Mouse (Mus musculus) embryonic facial prominence, embryonic 11.5 days (tissue): ENCODE data around the gene Fhl1. TPM values are rescaled to one million over a fixed set of nuclear protein-coding genes. Genes with fewer than 3 reads are reported as not detected.

Experiments
- ATAC-seq: fragments of 200-750 bp; cut with Nextera tagmentation; replicated peaks from 2 replicates; pipeline ENCODE4 v1.8.0; 2017; ENCODE audit warnings: low read depth; ENCODE audit not compliant: insufficient number of reproducible peaks, low FRiP score, low TSS enrichment
- DNase-seq: peaks from one replicate; pipeline ENCODE4 v3.0.0-alpha.2; 2015; ENCODE audit warnings: low spot score
- H3K27ac ChIP-seq: fragments of 300-500 bp; sonication (generic); replicated peaks from 2 replicates; pipeline ENCODE4 v1.5.1; 2014; ENCODE audit warnings: mild to moderate bottlenecking, low read depth, low read length, control low read depth
- H3K27me3 ChIP-seq: fragments of 300-500 bp; sonication (generic); 2 replicates; pipeline ENCODE4 v1.6.1; 2014; ENCODE audit warnings: mild to moderate bottlenecking, low read length, moderate library complexity, mixed read lengths; ENCODE audit not compliant: control insufficient read depth, insufficient read depth
- H3K36me3 ChIP-seq: fragments of 300-500 bp; sonication (generic); replicated peaks from 2 replicates; pipeline ENCODE4 v1.6.1; 2014; ENCODE audit warnings: low read depth, mild to moderate bottlenecking, low read length, moderate library complexity, mixed read lengths; ENCODE audit not compliant: control insufficient read depth, insufficient read depth
- H3K4me1 ChIP-seq: fragments of 300-500 bp; sonication (generic); 2 replicates; pipeline ENCODE4 v1.6.1; 2014; ENCODE audit warnings: low read length, mixed read lengths; ENCODE audit not compliant: control insufficient read depth, insufficient read depth
- H3K4me2 ChIP-seq: fragments of 300-500 bp; sonication (generic); 2 replicates; pipeline ENCODE4 v1.6.1; 2014; ENCODE audit warnings: low read depth, mild to moderate bottlenecking, control low read depth, low read length, moderate library complexity
- H3K4me3 ChIP-seq: fragments of 300-500 bp; sonication (generic); 2 replicates; pipeline ENCODE4 v1.5.1; 2014; ENCODE audit warnings: low read depth, low read length, control low read depth
- H3K9ac ChIP-seq: fragments of 300-500 bp; sonication (generic); replicated peaks from 2 replicates; pipeline ENCODE4 v1.6.1; 2014; ENCODE audit warnings: mild to moderate bottlenecking, control low read depth, low read length
- H3K9me3 ChIP-seq: fragments of 300-500 bp; sonication (generic); replicated peaks from 2 replicates; pipeline ENCODE4 v1.6.1; 2016; ENCODE audit warnings: mild to moderate bottlenecking, low read length, inconsistent platforms, mixed read lengths; ENCODE audit not compliant: control insufficient read depth
- WGBS: fragments of 180-500 bp; shearing (Covaris S2); extraction: QIAGEN DNeasy Blood & Tissue Kit; methylation state at CpG from one replicate; pipeline ENCODE4 v1.1.7; 2014; 5-methylcytosine and 5-hydroxymethylcytosine counted together
- polyA plus RNA-seq: library from polyadenylated mRNA; unstranded; fragments of >200 nt; fragmentation: Nextera tagmentation; extraction: Ambion mirVana; gene quantifications from 2 replicates; pipeline ENCODE4 v1.2.1, GENCODE M21; 2014

The Fhl1 gene
- polyA plus RNA-seq, 1 experiment from 2014 or later, result 50.9 TPM

DNA sequence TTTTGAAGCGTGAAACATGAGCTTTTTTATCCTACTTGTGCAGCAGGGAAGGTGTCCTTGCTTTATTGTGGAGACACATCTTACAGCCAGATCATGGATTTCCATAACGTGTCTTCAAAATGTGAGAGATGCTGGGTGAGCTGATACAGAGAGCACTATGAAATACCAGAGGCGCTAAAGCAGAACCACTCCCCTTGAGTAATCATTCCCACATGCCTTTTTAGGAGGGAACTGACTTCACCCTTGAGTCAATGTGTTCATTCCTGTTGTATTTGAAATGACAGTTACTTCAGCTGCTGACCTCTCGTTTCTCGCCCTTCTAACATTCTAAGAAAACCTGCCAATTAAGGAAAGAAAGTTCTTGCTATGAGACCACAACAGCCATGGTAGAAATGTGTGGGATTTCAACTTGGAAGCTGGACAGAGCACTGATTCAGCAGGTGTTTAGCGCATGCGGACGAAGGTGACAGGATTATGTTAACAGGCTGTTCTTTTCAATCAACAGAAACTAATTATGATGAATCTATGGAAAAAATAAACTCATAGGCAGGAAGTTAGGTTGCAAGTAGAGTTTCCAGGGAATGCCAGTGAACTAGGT, 27.5 kb upstream of the Fhl1 start:
- Histone ChIP-seq H3K4me3 (no peak overlapping the region), H3K27me3 (no peaks in the 10 kb centered on the region), H3K9me3 (no peaks in the 10 kb centered on the region), H3K4me2 (no peak overlapping the region), H3K36me3 (no peaks in the 10 kb centered on the region), H3K4me1 (no peaks in the 10 kb centered on the region), H3K27ac (no peak overlapping the region), H3K9ac (no peak overlapping the region)
- DNase-seq, result peak; percentile 9
- WGBS, result 66% methylated on average over 8 of the region's 8 CpGs
- ATAC-seq, result no peak

DNA sequence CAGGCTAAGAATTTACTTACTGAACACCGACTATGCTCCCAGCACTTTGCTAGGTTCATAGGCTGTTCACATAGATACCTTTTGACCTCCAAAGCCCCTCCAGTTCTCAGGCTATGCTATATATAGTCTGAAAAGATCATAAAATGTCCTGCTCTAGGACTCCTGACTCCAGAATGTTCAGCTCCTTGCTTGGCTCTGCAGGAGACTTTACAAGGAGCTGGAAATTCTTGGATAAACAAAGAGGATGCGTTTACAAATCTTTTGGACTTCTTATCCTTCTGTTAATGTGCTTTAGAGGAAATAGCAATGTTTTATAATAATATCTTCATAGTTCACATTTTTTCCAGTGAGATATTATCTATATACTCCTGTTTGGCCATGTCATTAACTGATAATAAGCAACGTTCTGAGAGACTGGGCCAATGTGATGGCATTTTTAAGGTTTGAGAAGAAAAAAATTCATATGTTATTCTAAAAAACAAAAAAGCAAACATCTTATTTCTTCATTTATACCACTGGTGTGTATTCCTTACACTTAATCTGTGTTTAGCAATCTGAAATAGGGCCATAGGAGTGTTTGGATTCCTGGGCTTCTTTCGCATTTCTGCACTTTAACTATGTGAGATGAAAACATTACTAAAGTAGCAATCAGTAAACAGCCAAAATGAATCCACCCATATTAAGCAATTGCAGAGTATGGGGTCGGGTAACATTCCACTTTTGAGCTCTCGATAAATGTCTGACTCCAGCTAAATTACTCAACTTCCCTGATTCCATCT, 22.8 kb upstream of the Fhl1 start:
- no peaks in the 10 kb centered on the region for H3K4me1 ChIP-seq
- no peak overlapping the region for H3K4me3 ChIP-seq
- no peak overlapping the region for H3K27ac ChIP-seq
- no peaks in the 10 kb centered on the region for H3K9me3 ChIP-seq
- no peak overlapping the region for H3K4me2 ChIP-seq
- 83% methylated on average over 6 of the region's 6 CpGs for WGBS
- H3K9ac ChIP-seq, result no peak overlapping the region
- ATAC-seq (no peak), DNase-seq (no peak)
- H3K27me3 ChIP-seq, result no peaks in the 10 kb centered on the region
- H3K36me3 ChIP-seq, result no peaks in the 10 kb centered on the region

DNA sequence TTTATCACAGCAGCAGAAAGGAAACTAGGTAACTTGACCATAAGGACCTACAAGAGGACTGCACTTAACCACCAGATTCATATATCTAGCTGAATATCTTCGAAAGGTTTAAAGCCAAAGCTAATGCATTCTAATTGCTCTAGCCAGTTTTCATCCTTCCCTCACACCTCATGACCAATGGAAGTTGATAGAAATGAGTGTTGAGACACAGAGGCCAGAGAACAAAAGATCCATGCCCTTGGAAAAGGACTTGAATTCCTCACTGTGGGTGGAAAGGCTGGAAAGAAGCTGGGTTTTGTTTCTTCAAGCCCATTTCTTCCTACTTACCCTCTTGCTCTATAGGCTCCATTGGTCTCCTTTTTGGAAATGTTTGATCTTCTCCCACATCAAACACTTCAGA, 21.1 kb upstream of the Fhl1 start:
- WGBS, result 81% methylated on average over 1 of the region's 1 CpGs
- no peaks in the 10 kb centered on the region for H3K36me3 ChIP-seq
- DNase-seq (no peak), ATAC-seq (no peak)
- no peak overlapping the region for H3K9ac ChIP-seq
- H3K4me1 ChIP-seq, result no peaks in the 10 kb centered on the region
- no peaks in the 10 kb centered on the region for H3K27me3 ChIP-seq
- H3K9me3 ChIP-seq, result no peaks in the 10 kb centered on the region
- no peak overlapping the region for H3K4me3 ChIP-seq
- H3K27ac ChIP-seq, result no peak overlapping the region
- H3K4me2 ChIP-seq, result no peak overlapping the region

DNA sequence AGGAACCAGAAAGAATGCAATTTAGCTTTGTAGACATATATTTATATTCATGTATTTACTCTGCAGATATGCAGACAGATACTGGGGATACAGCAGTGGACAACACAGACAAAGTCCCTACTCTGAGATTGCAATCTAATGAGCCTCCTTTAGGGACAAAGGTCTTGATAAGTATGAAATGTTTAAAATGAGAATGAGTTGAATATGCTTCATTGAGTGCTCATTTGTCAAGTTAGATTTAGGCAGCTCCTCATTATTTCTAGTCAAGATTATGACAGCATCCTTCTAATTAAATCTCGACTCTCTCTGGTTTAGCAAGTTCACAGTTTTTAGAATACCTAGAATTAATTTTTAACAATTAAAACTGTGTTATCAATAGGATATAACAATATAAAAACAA, 18.9 kb upstream of the Fhl1 start:
- Histone ChIP-seq H3K4me3 (no peak overlapping the region), H3K27me3 (no peaks in the 10 kb centered on the region), H3K9me3 (no peaks in the 10 kb centered on the region), H3K4me1 (no peaks in the 10 kb centered on the region), H3K27ac (no peak overlapping the region), H3K36me3 (no peaks in the 10 kb centered on the region), H3K4me2 (no peak overlapping the region), H3K9ac (no peak overlapping the region)
- WGBS, result 79% methylated on average over 1 of the region's 1 CpGs
- ATAC-seq (no peak), DNase-seq (no peak)

DNA sequence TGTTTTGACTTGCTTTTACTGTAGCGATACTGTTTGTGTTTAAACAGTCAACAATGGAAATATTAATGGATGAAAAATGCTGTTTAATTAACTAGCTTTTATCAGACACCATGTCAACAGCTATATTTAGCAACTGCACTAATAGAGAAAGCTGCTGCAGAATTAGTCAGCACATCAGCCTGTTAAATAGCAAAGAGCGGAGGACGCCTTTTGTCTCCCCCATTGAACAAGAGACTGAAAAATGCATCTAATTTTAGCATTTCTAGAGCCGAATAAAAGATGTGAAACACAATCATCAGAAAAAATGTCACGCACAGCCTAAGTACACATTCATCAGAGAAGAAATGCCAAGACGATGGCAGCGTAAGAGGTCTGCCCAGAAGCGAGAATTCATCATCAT, 9.0 kb upstream of the Fhl1 start:
- Histone ChIP-seq H3K9me3 (no peaks in the 10 kb centered on the region), H3K36me3 (no peaks in the 10 kb centered on the region), H3K9ac (no peak overlapping the region), H3K4me3 (no peak overlapping the region), H3K27me3 (no peaks in the 10 kb centered on the region), H3K27ac (no peak overlapping the region), H3K4me2 (no peak overlapping the region), H3K4me1 (no peaks in the 10 kb centered on the region)
- WGBS, result 84% methylated on average over 8 of the region's 8 CpGs
- ATAC-seq, result no peak
- no peak for DNase-seq

DNA sequence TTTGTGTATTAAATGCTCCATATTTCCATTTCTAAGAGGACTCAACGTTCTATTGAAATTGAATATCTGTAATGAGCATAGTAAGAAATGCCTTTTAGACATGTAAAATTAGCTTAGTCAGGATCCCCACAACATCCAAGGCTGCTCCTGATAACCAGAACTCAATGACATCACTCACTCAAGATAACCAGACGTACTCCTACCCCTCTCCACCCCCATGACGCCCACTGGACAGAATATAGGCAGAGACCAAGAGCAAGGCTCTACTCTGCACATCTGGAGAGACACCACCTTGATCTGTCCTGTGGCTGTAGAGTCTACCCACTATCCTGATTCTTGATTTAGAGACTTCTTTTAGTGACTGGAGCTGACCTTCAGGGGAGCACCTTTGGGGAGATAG, 3.1 kb upstream of the Fhl1 start:
- Histone ChIP-seq H3K36me3 (no peaks in the 10 kb centered on the region), H3K9ac (no peak overlapping the region), H3K9me3 (no peaks in the 10 kb centered on the region), H3K4me2 (no peak overlapping the region), H3K27ac (no peak overlapping the region), H3K4me3 (no peak overlapping the region), H3K4me1 (no peaks in the 10 kb centered on the region), H3K27me3 (no peaks in the 10 kb centered on the region)
- 66% methylated on average over 3 of the region's 3 CpGs for WGBS
- DNase-seq, result no peak
- ATAC-seq, result no peak

DNA sequence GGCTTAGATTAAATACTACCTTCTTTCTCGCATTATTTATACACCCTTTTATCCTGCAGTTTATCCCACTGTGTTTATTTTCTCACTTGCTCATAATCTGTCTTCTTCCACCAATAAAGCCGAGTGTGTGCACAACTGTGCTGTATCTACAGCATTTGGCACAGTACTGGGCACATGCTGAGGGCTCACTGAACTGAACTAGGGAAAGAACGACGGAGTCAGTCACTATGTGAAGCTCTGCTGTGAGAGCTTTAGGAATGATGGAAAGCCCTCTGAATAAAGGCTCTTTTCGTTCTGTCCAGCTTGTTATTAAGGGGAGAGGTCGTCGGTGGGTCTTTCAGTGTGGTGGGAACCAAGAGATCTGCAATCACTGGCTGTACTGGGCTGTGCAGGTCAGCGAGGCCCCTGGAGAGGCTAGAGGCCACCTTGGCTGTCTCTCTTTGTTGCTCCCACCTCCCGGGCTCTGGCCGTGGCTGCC, 720 bp upstream of the Fhl1 start:
- Histone ChIP-seq H3K4me1 (no peaks in the 10 kb centered on the region), H3K4me3 (peak overlapping the region; percentile 45), H3K36me3 (no peaks in the 10 kb centered on the region), H3K9ac (peak overlapping the region; percentile 59), H3K9me3 (no peaks in the 10 kb centered on the region), H3K27me3 (no peaks in the 10 kb centered on the region), H3K4me2 (peak overlapping the region; percentile 62), H3K27ac (peak overlapping the region; percentile 39)
- ATAC-seq (peak; percentile 25; the same call in 1 of the 2 replicates), DNase-seq (no peak)
- 31% methylated on average over 10 of the region's 10 CpGs for WGBS

DNA sequence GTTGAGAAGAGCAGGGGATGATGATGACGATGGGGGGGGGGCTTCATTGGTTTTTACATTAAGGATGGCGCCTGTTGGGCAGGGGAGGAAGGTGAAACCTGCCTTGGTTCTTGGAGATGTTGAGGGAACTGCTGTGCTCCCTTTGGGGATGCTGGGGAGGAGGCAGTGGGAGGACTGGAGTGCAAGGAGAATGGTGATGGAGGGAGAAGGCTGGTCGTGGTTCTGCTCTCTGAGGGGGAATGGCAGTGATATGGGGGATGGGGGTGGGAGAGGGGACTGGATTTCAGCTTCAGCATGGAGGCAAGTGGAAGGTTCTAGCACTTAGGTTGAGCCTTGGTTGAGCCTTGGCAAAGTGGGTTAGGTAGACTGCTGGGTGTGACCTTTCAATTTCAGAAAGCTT, 814 bp downstream of the Fhl1 start:
- Histone ChIP-seq H3K4me1 (no peaks in the 10 kb centered on the region), H3K27ac (no peak overlapping the region), H3K4me2 (peak overlapping the region; percentile 62; the same call in 1 of the 2 replicates), H3K36me3 (no peaks in the 10 kb centered on the region), H3K4me3 (peak overlapping the region; percentile 45), H3K27me3 (no peaks in the 10 kb centered on the region), H3K9me3 (no peaks in the 10 kb centered on the region), H3K9ac (no peak overlapping the region)
- no peak for DNase-seq
- 4% methylated on average over 3 of the region's 3 CpGs for WGBS
- ATAC-seq, result no peak
